Mouse (Mus musculus): ENCODE measurements around the gene Lrfn3. TPM values are rescaled to one million over a fixed set of nuclear protein-coding genes. Genes with fewer than 3 reads are reported as not detected.

Lrfn3 gene
- under 1 TPM in 1 of 2 experiments, not detected in 1; 0.21 TPM for total RNA-seq (2023)

DNA sequence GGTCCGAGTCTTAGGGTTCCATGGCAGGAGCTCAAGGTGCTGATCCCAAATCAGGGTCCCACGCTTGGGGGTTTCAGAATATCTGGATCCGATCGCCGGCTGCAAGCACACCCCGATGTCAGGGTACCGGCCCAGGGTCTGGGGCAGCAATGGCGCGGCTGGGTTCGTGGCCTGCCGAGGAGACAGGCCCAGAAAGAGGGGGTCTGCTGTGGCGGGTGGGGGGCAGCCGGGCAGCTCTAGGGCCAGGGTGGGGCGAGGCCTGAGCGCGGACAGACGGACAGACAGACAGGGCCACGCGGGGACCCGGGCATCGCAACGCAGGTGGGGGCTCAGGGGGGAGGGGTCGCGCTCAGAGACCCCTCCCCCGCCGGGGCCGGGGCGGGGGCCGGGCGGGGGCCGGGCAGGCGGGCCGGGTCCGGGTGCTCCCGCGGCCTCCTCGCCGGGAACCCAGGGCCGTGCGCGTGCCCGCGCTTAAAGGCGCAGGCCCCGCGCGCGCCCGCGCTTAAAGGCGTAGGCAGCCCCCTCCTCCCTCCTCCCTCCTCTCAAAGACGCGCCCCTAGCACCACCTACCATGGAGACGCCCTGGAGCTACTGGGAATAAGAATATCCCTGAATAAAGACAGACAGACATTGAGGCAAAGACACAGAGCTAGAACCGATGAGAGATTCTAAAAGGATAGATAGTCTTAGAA lies at the start of gene Lrfn3:
Gene Lrfn3 (minus strand): TSS at position 121 of the 692 bp plus-strand sequence.

DNA sequence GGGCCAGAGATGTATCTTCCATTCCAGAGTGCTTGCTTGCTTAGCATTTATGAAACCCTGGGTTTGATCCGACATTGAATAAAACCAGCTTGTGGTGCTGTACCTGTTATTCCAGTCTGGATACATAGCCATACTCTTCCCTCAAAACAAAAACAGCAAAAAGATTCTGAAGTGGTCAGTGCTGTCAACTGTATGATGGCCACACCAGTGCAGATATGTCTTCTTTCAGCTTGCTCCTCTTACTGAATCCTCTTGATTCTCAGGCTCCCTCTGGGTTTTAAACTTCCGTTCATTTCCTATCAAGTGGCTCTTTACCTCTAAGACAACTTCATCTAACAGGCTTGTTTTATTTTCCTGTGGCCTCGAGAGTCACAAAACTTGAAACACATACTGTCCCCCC lies 38.8 kb downstream of the Lrfn3 start, which contains the start of gene Sdhaf1:
Gene Sdhaf1 (minus strand): TSS at position 101 of the 400 bp plus-strand sequence.

DNA sequence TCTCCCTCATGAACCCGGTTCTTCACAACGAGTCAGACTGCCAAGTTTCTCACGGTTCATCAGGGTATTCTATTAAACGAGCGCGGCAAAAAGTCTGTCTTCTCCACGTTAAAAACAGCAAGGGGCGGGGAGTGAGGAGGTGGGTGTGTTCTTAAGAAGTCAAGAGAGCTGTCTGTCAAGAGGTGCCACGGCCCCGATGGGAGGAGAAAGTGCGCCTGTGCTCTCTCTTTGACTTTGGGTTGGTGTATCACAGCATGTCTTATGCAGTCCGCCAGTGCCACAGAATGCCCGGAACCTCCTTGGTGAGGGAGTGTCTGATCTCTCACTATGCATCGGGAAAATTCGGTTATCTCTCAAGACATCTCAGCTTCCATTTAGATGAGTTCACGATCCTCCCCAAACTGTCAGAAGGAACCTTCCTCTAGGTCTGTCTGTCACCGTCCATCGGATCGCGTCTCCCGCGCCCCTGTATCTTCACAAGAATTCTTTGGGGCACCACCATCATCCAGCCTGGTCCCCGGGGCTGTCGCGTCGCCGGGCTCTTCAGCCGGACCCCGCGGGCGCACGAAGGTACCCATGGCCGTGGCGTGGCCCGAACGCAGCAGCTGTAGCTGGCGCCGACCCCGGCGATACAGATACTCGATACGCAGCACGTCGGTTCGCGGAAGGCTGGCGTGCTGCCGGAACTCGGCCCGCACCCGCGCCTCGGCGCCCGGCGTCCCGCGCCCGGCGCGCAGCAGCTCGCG lies 40.9 kb downstream of the Lrfn3 start, which contains the start of gene E130208F15Rik:
Gene E130208F15Rik (plus strand): TSS at position 202 of the 746 bp plus-strand sequence.

DNA sequence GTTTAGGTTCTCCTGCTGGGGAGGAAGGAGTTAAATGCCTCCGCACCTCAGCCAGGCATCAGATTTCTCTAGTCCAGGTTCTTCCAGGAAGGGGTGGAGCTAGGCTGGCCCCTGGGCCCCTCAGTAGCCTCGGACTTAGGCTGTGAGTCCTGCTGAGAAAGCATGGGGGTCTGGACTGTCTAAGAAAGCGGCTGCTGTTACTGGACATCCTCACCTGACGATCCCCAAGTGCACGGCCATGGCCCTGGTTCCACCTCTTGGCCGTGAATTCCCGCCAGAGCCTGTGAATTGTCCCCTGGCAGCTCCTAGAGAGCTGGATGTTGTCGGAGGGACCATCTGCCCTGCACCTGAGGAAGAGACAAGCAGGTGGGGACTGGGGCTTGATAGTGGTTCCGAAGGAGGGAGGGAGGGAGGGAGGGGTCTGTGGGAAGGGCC lies 47.8 kb downstream of the Lrfn3 start, which contains the start of gene Syne4:
Gene Syne4 (plus strand): TSS at position 87 of the 435 bp plus-strand sequence.

DNA sequence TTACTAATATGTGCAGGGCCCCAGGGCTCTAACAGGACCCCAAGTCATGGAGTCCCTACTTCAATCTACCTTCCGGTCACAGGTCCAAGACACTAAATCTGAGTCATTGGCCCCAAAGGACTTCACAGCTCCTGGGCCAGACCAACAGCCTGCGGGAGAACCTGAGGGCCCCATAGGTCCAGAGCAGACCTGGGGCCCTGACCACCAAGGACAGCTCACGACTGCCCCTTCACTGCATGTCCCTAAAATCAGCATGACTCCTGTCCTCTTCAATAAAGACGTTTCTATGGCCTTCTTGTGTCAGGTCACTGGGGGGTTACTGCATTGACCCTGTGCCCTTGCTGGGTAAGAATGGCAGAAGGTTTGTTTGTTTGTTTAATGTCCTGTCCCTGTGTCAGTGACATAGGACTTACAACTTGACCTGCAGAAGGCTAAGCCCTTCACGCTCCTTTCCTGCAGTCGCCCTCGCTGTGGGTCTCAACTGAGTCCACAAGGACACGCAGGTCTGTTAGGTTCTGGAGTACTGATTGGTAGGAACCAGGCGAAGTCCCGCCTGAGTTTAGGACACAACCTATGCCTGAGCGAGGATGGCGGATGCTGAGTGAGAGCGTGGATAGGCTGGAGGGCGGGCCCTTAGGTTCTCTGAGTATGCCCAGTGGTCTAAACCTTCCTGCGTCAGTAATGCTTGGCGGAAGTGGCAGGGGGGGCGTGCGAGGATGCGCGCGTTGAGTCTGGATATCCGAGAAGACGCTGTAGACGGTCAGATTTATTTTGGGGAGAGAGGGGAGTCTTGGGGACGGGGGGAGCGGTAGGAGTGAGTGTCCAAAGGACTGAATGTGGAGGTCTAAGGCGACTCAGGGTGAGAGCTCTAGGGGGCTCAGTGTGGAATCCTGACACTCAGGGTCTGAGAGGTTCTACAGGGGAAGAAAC lies 54.2 kb downstream of the Lrfn3 start, which contains the start of gene Alkbh6:
Gene Alkbh6 (plus strand): TSS at position 642 of the 930 bp plus-strand sequence.

Other genes starting within 250 kb of the Lrfn3 start
- gene Zfp382, start 240.8 kb downstream of the Lrfn3 start, total RNA-seq (2023), result 1 to 10 TPM; 2.7 to 5.0 TPM
- 10 to 100 TPM; 23.9 to 24.1 TPM for gene Zfp146, start 193.0 kb downstream of the Lrfn3 start, total RNA-seq (2023)
- 1 to 10 TPM in 1 of 2 experiments, not detected in 1; 1.5 TPM for gene Cox7a1, start 178.6 kb downstream of the Lrfn3 start, total RNA-seq (2023)
- gene Capns1, start 164.0 kb downstream of the Lrfn3 start, total RNA-seq (2023), result 100 to 1,000 TPM; 298 to 315 TPM
- 10 to 100 TPM; 47.9 to 57.5 TPM for gene Polr2i, start 130.8 kb downstream of the Lrfn3 start, total RNA-seq (2023)
- gene Tbcb, start 130.5 kb downstream of the Lrfn3 start, total RNA-seq (2023), result 10 to 100 TPM; 39.7 to 59.4 TPM
- not detected for gene Ovol3, start 127.0 kb downstream of the Lrfn3 start, total RNA-seq (2023)
- 1 to 10 TPM in 1 of 2 experiments, under 1 TPM in 1; 0.73 to 2.0 TPM for gene Thap8, start 82.7 kb downstream of the Lrfn3 start, total RNA-seq (2023)
- 10 to 100 TPM; 16.7 to 20.0 TPM for gene Wdr62, start 82.4 kb downstream of the Lrfn3 start, total RNA-seq (2023)
- gene Clip3, start 71.0 kb downstream of the Lrfn3 start, total RNA-seq (2023), result under 1 TPM in 1 of 2 experiments, not detected in 1; 0.21 TPM
- gene Alkbh6, start 54.1 kb downstream of the Lrfn3 start, total RNA-seq (2023), result 10 to 100 TPM; 30.8 to 31.4 TPM
- 1 to 10 TPM; 1.9 to 3.4 TPM for gene Syne4, start 48.0 kb downstream of the Lrfn3 start, total RNA-seq (2023)
- gene E130208F15Rik, start 41.0 kb downstream of the Lrfn3 start, total RNA-seq (2023), result 1 to 10 TPM; 3.8 to 4.6 TPM
- 10 to 100 TPM; 15.3 to 15.4 TPM for gene Sdhaf1, start 38.9 kb downstream of the Lrfn3 start, total RNA-seq (2023)
- 1,000 to 10,000 TPM; 2,439 to 2,603 TPM for gene Tyrobp, start 51.0 kb upstream of the Lrfn3 start, total RNA-seq (2023)
- gene Hcst, start 57.1 kb upstream of the Lrfn3 start, total RNA-seq (2023), result 10 to 100 TPM; 45.6 to 46.9 TPM
- 100 to 1,000 TPM; 116 to 140 TPM for gene Nfkbid, start 59.0 kb upstream of the Lrfn3 start, total RNA-seq (2023)
- gene Aplp1, start 82.8 kb upstream of the Lrfn3 start, total RNA-seq (2023), result 1 to 10 TPM in 1 of 2 experiments, under 1 TPM in 1; 0.81 to 1.6 TPM
- not detected for gene Kirrel2, start 94.9 kb upstream of the Lrfn3 start, total RNA-seq (2023)
- not detected for gene Nphs1, start 95.5 kb upstream of the Lrfn3 start, total RNA-seq (2023)
- not detected for gene Prodh2, start 130.8 kb upstream of the Lrfn3 start, total RNA-seq (2023)
- gene Arhgap33, start 172.3 kb upstream of the Lrfn3 start, total RNA-seq (2023), result 1 to 10 TPM; 1.3 to 2.7 TPM
- gene Hspb6, start 189.4 kb upstream of the Lrfn3 start, total RNA-seq (2023), result 1 to 10 TPM; 2.1 to 3.2 TPM
- 10 to 100 TPM in 1 of 2 experiments, 1 to 10 TPM in 1; 5.3 to 10.2 TPM for gene Proser3, start 189.5 kb upstream of the Lrfn3 start, total RNA-seq (2023)
- gene Lin37, start 197.1 kb upstream of the Lrfn3 start, total RNA-seq (2023), result 10 to 100 TPM; 31.9 to 38.0 TPM
- gene U2af1l4, start 200.5 kb upstream of the Lrfn3 start, total RNA-seq (2023), result 10 to 100 TPM; 66.5 to 69.1 TPM
- 1 to 10 TPM; 7.5 to 7.7 TPM for gene Gm49396, start 200.6 kb upstream of the Lrfn3 start, total RNA-seq (2023)
- gene Psenen, start 200.9 kb upstream of the Lrfn3 start, total RNA-seq (2023), result 100 to 1,000 TPM; 138 to 143 TPM
- gene Igflr1, start 202.7 kb upstream of the Lrfn3 start, total RNA-seq (2023), result 1 to 10 TPM; 2.0 to 5.9 TPM
- gene Kmt2b, start 226.0 kb upstream of the Lrfn3 start, total RNA-seq (2023), result 10 to 100 TPM; 68.9 to 78.9 TPM
- gene Zbtb32, start 236.1 kb upstream of the Lrfn3 start, total RNA-seq (2023), result 1 to 10 TPM in 1 of 2 experiments, under 1 TPM in 1; 0.66 to 3.2 TPM

Measured in monocyte, adult 59 days (primary cell).